In genomic region chr3:107863898-107864603, GRCm38 (mm10) we compare ENCODE assay signal across 8 mouse cellular contexts. TPM values are rescaled to one million over a fixed set of nuclear protein-coding genes. Genes with fewer than 3 reads are reported as not detected.
DNase-seq lines count a peak whose midpoint lies in the region; ATAC-seq and TF ChIP-seq lines count a peak whose summit lies in the region.

No protein-coding gene starts in this region.

- H3K27ac ChIP-seq in forebrain, embryonic 14.5 days (ENCODE audit: low read depth, low read length) = no peak overlapping the region

- peaks cover 11% of the 10 kb centered on the region for H3K27me3 ChIP-seq in G1E (ENCODE audit: insufficient read depth, low read length)
- no peaks in the 10 kb centered on the region for H3K27me3 ChIP-seq in forebrain, embryonic 14.5 days (replicated peaks; ENCODE audit: control insufficient read depth, insufficient read depth, low read length)

- H3K9ac ChIP-seq in forebrain, embryonic 14.5 days (ENCODE audit: low read length) = no peak overlapping the region

- ATAC-seq in G1E (ENCODE audit: extremely low read depth, insufficient number of reproducible peaks, low FRiP score, poor library complexity, severe bottlenecking) = peak; percentile 42; the same call in 1 of the 2 replicates
- peak; percentile 84 for ATAC-seq in forebrain, embryonic 14.5 days
- ATAC-seq in neutrophil, adult 5-6 weeks (ENCODE audit: extremely low read depth, insufficient number of reproducible peaks, low FRiP score, poor library complexity, severe bottlenecking) = peak; percentile 80

- no peak overlapping the region for H3K4me2 ChIP-seq in forebrain, embryonic 14.5 days (ENCODE audit: low read length)

- no peaks in the 10 kb centered on the region for H3K36me3 ChIP-seq in G1E (replicated peaks)
- no peaks in the 10 kb centered on the region for H3K36me3 ChIP-seq in forebrain, embryonic 14.5 days (ENCODE audit: control insufficient read depth, insufficient read depth, low read length)

- peak; percentile 77 for TF ChIP-seq CTCF in G1E (IDR thresholded peaks at IDR 0.05; ENCODE audit: low read depth, low read length)

- peaks cover 5% of the 10 kb centered on the region for H3K4me1 ChIP-seq in G1E (ENCODE audit: insufficient read depth, low read depth, low read length)
- peaks cover 4% of the 10 kb centered on the region; the same call in 1 of the 2 replicates for H3K4me1 ChIP-seq in forebrain, embryonic 14.5 days (ENCODE audit: control insufficient read depth, insufficient read depth, low read length)

- no peak overlapping the region for H3K4me3 ChIP-seq in G1E (ENCODE audit: low read depth, low read length)
- H3K4me3 ChIP-seq in forebrain, embryonic 14.5 days (ENCODE audit: low read depth, low read length) = no peak overlapping the region

- H3K9me3 ChIP-seq in G1E (replicated peaks) = no peaks in the 10 kb centered on the region
- no peaks in the 10 kb centered on the region for H3K9me3 ChIP-seq in forebrain, embryonic 14.5 days (replicated peaks; ENCODE audit: control insufficient read depth, low read length)

- intact Hi-C loops in heart, postnatal 14 days (cut with DNase I) = loop anchor here (1.0 to 10.0 kb wide), 3 partner anchors 105 to 229 kb away; partner anchors contain the start of genes Gm10961 and Strip1

- DNase-seq in G1E (ENCODE audit: low spot score) = peak; percentile 63
- peak; percentile 85 for DNase-seq in cerebellum, adult 11 months
- DNase-seq in forebrain, embryonic 14.5 days (ENCODE audit: low spot score) = peak; percentile 92
- peak; percentile 90 to 92 for DNase-seq in heart, postnatal 14 days
- DNase-seq in kidney, postnatal 4 days = peak; percentile 93
- DNase-seq in lung, adult 18-20 months = peak; percentile 89 to 90
- peak; percentile 81 for DNase-seq in testis, postnatal 14 days (ENCODE audit: low spot score)

- 10% methylated on average over 2 of the region's 2 CpGs for WGBS in forebrain, embryonic 14.5 days

RNA-seq across cellular contexts. Expression of gene Eps8l3, which starts 13.0 kb away (rescaled TPM):
- total RNA-seq in G1E (2014; fragmentation: Nextera tagmentation) (not detected in 2 replicates), G1E (2017) (0.06 TPM in 1 of 2 replicates, not detected in the other)
- polyA plus RNA-seq in G1E (2012) = not detected in 2 replicates
- not detected in 2 replicates for polyA plus RNA-seq in forebrain, embryonic 14.5 days (2014; fragmentation: Nextera tagmentation; extraction: Ambion mirVana)
- not detected for total RNA-seq in heart, postnatal 14 days (2021)
- not detected in 2 replicates for total RNA-seq in neutrophil, adult 5-6 weeks (2017)

RNA-seq across cellular contexts. Expression of gene Gstm5, which starts 31.6 kb away (rescaled TPM):
- total RNA-seq in G1E (2014; fragmentation: Nextera tagmentation) (not detected in 2 replicates), G1E (2017) (not detected in 2 replicates)
- not detected in 2 replicates for polyA plus RNA-seq in G1E (2012)
- 195 and 244 TPM in 2 replicates for polyA plus RNA-seq in forebrain, embryonic 14.5 days (2014; fragmentation: Nextera tagmentation; extraction: Ambion mirVana)
- 10 to 100 TPM; 44.6 to 47.6 TPM for total RNA-seq in heart, postnatal 14 days (2021)
- total RNA-seq in neutrophil, adult 5-6 weeks (2017) = 0.93 and 1.5 TPM in 2 replicates

Comparison
In these comparisons a context has a peak if more than half of its experiments do, and no peak if none do; other contexts are left out.
1. RNA of gene Gstm5, which starts 31.6 kb away (total RNA-seq): 44.6 to 47.6 TPM in heart, postnatal 14 days; 0.93 to 1.5 TPM in neutrophil, adult 5-6 weeks and not detected in G1E; every median in the first group is over 10 times any median in the second.
2. Peak in every context shown above with its lines, with median percentiles within 50 percentile points of each other: ATAC-seq and DNase-seq.